Mouse (Mus musculus) embryonic fibroblast, embryonic 13.5 days (primary cell): Measurements from ENCODE around the gene Clec2l.

Experiments used
- CTCF ChIP-seq: IDR thresholded peaks from 2 replicates; pipeline ENCODE4 v1.5.1; 2011; ENCODE audit warnings: mild to moderate bottlenecking, control low read depth, low read length, moderate library complexity, borderline replicate concordance; ENCODE audit not compliant: insufficient read depth
- POLR2A ChIP-seq: IDR thresholded peaks from 2 replicates; pipeline ENCODE4 v1.6.1; 2011; ENCODE audit warnings: low read depth, mild to moderate bottlenecking, control low read depth, low read length, moderate library complexity

DNA sequence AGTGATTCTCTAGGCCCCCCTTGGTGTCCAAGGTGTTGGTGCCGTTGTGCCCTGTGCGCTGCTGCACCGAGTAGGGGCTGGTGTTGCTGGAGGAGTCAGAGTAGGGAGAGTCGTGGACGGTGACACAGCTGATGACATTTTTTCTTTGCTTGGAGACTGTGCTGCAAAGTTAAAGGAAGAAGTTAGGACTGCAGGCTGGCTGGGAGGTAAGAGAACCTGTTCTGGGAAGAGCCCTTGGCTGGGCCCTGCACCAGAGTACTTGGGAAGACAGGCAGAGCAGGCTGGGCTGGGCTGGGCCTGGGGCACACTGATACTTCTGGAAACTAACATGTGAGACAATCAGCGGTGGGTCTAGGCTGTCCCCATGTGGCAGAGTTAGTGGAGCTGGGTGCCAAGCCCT is 40.7 kb downstream of the Clec2l start:
- no peak for TF ChIP-seq CTCF
- TF ChIP-seq POLR2A: no peak
